Mouse (Mus musculus) urinary bladder, postnatal 4 days (tissue): ENCODE measurements around the gene Zfp365.

Experiments
- DNase-seq, 2 experiments: peaks; one replicate each; pipeline ENCODE4 v3.0.0; 2021 to 2022; ENCODE audit warnings: low spot score in 2 of 2

Gene Zfp365

DNA sequence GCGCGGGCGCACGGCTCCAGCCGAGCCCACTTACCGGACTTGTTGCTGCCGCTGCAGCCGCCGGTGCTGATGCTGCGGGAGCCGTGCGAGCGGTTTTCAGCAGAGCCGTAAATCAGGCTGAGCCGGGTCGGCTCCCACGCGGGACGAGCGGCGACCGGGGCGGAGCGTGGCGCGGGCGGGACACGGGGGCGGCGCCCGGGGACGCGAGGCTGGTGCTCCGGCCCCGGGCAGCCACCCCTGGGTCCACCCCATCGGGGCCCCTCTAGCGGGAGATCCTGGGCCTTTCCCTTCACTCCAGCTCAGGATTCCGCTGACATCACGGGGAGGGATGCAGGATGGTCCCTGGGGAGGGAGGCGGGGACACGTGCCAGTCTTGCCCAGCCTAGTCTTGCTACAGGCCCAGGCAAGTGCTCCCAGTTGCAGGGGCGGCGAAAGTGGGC is at the start of gene Zfp365:
Gene Zfp365, minus strand, starts transcription at position 326 of the 440 bp plus-strand sequence.
- DNase-seq, result peak; percentile 68 to 78

GRCm38 (mm10) chr10:67959982-67960381 is 47.5 kb upstream of the Zfp365 start:
- DNase-seq, result no peak

DNA sequence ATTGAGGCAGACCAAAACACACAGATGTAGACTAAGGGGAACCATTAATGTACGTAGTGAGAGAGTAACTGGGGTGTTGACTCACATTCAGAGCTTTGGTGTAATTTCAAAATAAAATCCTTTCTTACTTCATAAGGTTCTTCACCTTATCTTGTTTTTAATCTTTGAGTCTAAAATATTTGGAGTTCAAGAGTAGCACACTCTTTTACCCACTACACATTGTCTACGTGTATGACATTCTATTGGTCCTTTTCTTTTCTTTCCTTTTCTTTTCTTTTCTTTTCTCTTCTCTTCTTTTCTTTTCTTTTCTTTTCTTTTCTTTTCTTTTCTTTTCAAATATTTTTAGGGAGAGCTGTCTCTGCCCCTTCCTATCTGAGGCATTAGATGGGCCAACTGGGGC is 43.5 kb upstream of the Zfp365 start:
- DNase-seq, result no peak

DNA sequence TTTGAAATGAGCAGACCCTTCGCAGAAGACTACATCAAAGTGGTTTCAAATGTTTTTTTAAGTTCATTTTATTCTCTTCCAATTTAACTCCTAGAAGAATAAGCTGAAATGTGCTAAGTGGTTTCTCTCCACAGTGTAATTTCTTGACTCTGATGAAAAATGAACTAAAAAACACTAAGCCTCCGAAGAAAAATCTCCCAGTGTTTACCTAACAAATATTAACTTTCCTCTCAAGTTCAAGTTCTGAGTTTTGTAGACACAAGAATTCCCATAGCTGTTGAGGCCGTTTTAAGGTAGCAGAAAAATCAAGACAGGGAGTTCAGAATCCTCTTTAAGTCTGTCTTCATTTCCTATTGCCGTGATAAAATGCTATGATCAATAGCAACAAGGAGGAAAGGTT is 39.2 kb upstream of the Zfp365 start:
- no peak for DNase-seq

- no peak for DNase-seq
These were observed 37.7 kb upstream of the Zfp365 start for GRCm38 (mm10) chr10:67950059-67950748.

- no peak for DNase-seq
These were observed 31.1 kb upstream of the Zfp365 start for GRCm38 (mm10) chr10:67943513-67943912.

- no peak for DNase-seq
These were observed 27.1 kb upstream of the Zfp365 start for GRCm38 (mm10) chr10:67939546-67939945.

GRCm38 (mm10) chr10:67937775-67938174 is 25.3 kb upstream of the Zfp365 start:
- no peak for DNase-seq

- DNase-seq, result no peak
These were observed 24.5 kb upstream of the Zfp365 start for GRCm38 (mm10) chr10:67936944-67937343.

GRCm38 (mm10) chr10:67932780-67933179 is 20.3 kb upstream of the Zfp365 start:
- no peak for DNase-seq

DNA sequence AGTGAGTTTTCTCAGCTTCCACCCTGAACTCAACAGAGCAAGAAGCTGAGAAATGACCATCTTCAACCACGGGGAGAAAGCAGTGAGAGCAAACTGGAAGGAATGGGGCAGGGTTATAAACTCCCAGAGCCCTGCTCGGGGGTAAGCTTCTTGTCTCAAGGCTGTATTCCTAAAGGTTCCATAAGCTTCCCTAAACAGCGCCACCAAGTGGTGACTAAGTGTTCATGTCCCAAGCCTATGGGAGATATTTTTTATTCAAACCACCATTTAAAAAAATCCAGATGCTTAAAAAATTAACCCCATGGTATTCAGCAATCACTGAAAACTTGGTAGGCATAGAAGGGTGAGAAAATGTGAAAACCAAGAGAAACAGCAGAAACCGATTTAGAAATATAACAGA is 18.9 kb upstream of the Zfp365 start:
- no peak for DNase-seq

DNA sequence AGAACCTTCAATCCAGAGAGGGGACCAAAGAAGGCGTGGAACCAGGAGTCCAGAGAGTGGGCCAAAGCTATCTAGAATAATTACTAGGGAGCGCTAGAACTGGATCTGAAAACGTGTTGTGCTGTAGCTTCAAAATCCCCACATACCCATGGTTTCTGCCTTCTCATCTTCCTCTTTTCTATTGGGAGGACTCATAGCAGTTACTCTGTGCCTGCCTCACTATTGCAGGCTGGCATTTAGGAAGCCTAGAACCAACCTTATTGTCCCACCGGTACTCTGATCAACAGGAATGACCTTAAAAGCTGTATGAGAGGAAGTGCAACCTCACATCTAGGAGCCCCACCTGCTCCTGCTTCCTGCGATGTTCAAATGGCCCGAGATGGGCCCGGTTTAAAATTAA is 16.1 kb upstream of the Zfp365 start:
- no peak for DNase-seq

DNA sequence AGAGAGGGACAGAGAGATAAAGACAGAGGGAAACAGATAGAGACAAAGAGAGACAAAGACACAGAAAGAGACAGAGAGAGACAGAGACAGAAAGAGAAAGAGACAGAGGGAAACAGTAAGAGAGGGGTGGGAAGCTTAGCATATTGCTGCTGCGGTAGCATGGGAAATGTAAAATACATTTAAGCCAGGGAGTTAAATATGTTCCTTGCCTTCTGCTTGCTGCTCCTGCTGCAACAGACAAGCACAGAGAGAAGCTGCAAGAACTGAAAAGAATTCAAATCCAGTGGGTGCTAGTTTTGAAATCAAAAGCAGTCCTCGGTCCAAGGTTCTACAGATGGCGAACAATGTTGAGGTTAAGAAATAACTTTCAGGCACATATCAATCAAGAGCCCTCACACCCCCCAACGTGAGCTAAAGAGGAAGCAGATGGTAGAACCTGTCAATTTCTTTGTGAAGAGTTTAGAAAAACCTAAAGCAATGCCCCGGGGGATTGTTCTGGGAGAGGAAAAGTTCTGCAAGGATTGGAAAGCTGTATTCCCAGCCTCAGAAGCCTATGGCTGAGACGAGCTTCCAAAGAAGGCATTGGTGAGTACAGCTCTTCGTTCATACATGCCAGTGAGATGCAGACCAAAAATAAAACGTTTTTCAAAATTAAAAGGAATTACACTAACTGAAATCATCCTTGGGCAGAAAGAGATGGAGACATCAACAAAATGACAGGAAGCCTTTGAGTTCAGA is 15.4 kb upstream of the Zfp365 start:
- DNase-seq, result no peak

GRCm38 (mm10) chr10:67924030-67924429 is 11.6 kb upstream of the Zfp365 start:
- DNase-seq, result no peak

- no peak for DNase-seq
These were observed 9.3 kb upstream of the Zfp365 start for GRCm38 (mm10) chr10:67921777-67922176.

GRCm38 (mm10) chr10:67919706-67920105 is 7.2 kb upstream of the Zfp365 start:
- DNase-seq, result no peak

- DNase-seq, result no peak
These were observed 5.9 kb upstream of the Zfp365 start for GRCm38 (mm10) chr10:67918194-67918899.

GRCm38 (mm10) chr10:67917356-67917755 is 4.9 kb upstream of the Zfp365 start:
- DNase-seq, result no peak

DNA sequence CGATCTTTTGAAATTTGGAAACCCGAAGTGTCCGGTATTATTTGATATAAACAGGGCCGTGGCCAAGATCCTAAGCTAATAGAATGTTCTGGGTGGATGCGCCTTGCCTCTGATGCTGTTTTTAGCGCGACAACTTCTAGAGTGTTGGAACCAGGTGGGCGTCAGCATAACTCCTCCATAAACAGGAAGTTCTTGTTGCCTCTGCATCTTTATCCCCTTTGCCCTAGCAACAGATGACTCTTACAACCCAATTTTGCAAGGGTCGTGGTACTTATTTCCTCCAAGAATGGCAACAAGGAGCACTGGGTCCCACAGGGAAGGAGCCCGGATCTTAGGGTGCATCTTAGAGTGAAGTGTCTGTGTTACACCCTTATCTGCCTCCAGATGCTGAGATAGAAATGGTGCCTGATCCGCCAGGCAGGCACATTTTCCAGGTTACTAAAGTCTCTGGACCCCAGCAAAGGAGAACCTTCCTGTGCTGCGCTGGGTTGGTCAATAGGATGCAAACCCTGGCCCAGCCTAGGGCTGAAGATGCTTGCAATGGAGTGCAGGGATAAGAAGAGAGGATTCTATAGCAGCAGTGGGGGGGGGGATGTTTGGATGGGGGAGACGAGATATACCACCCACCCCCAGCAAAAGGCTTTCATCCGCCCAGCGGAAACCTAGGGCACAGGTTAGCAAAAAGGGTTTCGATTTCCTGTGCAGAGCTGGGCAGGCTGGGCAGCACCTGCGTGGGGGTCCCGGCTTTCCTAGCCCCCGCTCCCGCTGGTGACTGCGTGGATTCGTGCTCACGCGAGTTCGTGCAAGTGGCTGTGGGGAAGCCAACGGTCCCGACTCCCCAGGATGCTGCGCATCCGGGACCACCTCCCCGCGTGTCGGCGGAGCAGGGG is 770 bp downstream of the Zfp365 start:
- DNase-seq, result no peak

GRCm38 (mm10) chr10:67907931-67908330 is 4.5 kb downstream of the Zfp365 start:
- DNase-seq, result no peak

- DNase-seq, result no peak
These were observed 5.5 kb downstream of the Zfp365 start for GRCm38 (mm10) chr10:67906926-67907325.

DNA sequence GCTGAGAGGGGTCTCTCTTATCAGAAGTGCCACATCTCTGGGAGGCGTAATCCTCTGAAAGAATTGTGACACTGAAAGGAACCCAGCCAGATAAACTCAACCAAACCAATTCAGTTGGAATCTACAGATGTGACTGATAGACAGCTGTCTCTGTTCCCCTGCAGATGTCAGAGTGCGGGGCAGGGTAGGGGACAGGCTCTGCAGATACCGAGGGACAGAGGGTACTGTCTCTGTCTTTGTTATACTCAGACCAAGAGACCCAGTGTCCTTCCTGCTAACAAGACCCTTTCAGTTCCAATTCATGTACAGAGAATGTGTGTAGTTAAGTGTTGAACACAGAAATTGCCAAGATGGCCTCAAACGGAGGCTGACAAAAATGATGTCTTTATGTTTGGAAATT is 6.4 kb downstream of the Zfp365 start:
- DNase-seq, result no peak
